Mouse (Mus musculus): ENCODE data around the gene Fam207a.

Fam207a gene

DNA sequence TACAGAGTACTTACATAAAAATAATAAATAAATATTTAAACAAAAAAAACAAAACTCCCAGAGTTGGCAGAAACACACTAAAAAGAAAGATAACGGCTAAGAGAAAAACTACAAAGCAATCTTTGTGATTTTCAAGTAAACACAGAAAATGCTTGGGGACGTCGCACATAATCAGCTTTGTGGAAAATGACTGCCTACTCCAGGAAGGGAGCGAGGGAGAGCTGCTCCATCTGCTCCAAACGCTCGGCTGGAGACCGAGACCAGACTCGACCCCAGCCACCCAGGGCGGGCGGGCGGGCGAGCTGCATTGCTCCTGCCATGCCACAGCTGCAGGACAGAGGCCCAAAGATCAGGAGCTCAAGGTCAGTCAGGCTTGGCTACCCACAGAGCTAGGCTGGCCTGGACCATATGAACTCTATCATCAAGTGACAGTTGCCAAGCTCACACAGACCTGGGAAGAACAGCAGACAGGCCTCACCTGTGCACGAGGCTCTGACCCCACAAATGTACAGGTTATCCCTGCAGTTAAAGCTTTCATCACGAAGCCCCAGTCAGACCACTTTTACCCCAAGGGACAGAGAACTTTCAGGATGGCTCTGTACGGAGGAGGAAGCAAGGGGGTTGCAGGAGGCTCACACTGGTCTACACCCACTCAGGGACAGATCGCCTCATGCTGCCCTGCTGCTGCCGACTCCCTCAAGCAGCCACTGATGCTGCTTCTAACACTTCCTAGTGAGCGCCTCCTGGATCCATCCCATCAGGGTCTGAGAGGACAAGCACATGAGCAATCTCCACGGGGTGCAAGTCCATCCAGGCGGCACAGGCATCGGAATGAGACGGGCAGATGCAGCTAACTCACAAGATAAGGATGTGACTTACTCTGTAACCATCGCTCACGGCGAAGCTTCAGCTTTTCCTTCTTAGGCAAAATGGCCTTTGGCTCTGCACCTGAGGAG lies 12.3 kb downstream of the Fam207a start:
- in situ Hi-C loops (cut with MboI, MseI) = no loop called here

DNA sequence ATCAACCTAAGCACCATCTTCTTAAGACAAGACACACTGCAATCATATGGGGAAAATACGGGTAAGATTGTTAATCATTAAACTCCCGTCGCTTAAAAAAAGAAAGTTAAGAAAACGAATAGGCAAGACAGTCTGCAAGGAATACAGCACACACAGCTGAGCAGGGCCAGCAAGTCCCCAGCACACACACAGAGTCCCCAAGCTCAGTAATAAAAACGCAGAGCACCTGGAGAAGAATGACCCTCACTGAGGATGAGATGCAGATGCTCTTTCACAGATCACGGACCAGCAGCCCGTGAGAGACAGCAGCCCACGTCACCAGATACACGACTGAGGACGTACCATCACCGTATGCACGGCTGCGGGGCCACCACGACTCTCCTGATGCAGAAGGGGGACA lies 14.9 kb downstream of the Fam207a start:
- in situ Hi-C loops (cut with MboI, MseI) = no loop called here

DNA sequence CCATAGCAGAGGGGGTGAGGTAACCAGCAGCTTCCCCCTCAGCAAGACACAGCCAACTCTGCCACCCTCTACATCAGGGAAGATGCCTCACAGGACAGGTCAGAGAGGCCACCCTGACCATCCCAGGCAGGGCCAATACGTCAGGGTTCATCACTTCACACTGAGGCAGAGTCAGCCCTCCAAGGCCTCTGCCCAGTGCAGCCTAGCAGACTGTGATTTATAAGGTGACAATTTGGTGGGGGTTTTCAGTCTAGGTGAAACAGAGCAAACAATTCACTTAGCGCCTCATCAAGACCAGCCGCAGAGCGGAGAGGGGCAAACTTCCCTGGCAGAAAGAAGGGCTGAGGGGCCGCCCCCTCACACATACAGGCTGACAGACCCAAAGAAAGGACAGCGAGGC lies 17.3 kb downstream of the Fam207a start:
- in situ Hi-C loops (cut with MboI, MseI) = no loop called here

DNA sequence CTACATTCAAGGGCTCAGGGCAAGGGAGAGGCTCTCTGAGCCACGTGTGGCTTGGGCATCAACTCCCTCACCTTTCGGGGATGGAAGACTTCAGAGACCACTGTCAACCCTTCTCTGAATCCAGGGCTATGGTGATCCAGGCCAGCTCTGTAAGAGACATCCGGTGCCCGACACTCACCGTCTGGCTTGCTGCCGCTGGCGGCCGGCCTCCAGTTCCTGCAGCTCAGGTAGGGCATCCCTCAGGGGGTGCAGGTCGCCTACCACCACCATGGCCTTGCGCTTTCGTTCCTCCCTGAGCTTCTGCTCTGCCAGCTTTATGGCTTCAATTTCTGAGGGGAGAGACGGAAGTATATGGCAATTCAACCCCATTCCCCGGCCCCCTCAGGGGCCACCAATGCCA lies 18.4 kb downstream of the Fam207a start:
- in situ Hi-C loops (cut with MboI, MseI) = no loop called here

DNA sequence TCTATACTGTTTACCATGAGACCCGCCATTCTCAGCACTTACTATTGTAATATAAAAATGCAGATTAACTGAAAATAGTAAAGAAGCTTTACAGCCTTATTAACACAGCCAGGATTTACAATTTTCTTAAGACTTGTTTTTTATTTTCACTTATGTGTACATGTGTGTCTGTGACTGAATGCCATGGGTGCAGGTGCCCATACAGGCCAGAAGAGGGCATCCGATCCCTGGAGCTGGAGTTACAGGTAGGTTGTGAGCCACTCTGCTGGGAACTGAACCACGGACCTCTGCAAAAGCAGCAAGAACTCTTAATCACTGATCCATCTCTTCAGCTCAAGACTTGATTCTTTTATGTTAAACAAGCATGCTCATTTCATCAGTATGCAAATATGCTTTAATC lies 22.7 kb downstream of the Fam207a start:
- in situ Hi-C loops (cut with MboI, MseI) = no loop called here

DNA sequence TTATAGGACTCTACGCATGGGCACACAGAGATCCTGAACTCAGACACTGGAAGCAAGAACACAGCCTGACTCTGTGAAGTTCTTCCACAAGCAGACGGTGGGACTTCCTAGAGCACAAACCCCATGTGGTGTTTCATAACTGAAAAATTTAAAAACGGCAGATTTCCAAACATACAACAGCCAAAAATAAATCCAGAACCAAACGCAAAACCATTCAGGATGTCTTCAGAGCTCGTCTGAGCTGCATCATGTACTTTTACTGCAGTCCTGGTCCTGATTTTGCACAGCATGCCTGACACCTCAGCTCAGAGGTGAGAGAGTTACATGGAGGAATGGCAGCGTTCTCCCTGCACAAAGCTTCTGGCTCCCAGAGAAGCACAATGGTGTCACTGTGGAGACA lies 24.0 kb downstream of the Fam207a start:
- in situ Hi-C loops (cut with MboI, MseI) = no loop called here

DNA sequence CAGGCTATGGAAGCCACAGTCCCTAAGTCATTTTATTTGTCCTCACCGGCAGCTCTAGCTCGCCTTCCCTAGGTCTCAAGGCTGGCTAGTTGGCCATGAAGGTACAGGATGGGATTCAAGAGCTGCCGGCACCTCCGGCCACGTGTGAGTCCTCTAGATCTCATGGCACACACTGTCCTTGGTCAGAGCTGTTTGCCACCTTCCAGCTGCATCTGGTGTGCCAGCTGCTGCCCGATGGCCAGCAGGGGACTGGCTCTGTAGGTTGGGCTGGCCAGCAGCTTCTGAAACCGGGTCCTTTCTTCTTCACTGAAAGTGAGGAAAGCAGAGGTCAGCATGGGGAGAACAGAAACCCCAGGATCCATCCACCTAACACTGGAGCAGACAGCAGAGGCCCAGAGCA lies 27.4 kb downstream of the Fam207a start:
- in situ Hi-C loops (cut with MboI, MseI) = no loop called here

DNA sequence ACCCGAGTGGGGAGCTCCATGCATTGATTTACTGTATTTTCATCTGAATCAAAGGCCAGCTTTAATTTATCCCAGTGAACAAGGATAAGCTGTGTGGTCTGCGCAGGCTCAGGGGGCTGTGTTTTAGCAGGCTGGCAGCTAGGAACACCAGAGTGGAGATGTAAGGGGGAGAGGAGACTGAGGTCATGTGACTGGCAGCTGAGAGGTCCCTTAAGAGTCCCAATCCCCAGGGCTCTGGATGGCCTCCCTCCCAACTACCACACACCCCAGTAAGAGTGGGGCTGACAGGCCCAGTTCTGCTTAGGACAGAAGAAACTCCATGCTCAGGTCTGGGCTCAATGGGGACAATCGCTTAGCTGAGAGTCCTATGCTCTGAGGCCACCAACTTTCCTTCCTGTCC lies 29.8 kb downstream of the Fam207a start:
- in situ Hi-C loops (cut with MboI, MseI) = no loop called here

DNA sequence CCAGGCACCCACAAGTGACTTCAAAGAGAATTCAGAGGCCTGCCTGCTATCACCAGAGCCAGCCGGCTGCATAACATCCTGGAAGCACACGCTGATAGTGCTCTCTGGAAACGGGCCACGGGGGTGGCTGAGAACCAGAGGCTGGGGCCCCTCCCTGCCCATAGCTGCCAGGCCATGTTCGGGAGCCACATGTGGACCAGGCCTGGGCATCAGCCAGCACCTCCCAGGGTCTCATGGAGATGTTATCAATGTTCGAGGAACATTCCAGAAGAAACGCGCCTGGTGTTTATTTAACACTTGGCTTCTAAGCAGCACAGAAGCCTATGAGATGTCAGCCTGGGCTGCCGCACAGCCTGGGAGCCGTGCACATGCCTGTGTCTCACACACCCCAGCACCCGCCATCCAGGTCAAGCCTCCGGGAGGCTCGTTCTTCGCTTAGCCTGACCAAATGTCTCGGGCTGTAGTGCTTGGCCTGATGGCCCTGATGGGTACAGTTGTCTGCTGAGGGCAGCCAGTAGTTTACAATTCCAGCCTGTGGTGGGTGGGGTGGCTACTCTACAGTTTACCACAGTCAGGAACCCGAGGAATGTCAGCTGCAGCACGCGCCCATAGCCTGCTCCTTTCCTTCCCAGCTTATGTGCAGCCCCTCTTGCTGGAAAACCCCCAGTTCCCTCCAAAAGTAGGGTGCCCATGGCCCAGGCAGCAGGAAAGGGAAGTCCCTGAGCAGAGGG lies 31.2 kb downstream of the Fam207a start:
- in situ Hi-C loops (cut with MboI, MseI) = no loop called here

DNA sequence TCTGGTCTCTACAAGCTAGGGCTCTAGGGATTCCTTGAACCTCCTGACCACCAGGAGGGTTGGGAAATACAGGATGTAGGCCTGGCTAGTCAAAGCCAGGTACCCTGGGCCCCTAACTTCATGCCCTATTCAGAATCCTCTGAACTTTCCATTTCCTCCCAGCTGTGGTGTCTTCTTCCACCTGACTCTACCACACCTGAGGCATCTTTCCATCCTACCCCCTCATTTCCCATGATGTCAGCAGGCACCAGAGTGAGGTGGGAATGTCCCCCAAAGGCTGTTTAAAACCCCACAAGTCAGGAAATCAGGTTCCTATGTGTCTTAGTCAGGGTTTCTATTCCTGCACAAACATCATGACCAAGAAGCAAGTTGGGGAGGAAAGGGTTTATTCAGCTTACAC lies 33.8 kb downstream of the Fam207a start:
- in situ Hi-C loops (cut with MboI, MseI) = no loop called here

DNA sequence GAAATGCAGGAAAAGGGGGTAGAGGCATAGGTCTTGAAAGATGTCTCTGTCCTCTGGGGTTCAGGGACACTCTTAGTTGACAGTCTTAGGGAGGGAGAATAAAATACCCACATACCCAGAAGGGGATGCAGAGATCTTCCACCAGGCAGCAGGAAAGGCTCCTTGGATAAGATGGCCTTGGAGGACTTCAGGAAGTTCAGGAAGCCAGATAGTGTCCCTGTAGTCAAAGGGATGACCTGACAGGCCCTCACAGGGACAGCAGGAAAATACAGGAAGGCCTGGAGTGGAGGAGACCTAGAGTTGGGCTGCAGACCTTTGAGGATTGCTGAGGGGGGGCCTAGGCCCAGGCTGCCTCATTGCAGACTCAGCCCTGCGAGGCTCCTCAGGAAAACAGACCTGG lies 35.6 kb downstream of the Fam207a start:
- in situ Hi-C loops (cut with MboI, MseI) = no loop called here

DNA sequence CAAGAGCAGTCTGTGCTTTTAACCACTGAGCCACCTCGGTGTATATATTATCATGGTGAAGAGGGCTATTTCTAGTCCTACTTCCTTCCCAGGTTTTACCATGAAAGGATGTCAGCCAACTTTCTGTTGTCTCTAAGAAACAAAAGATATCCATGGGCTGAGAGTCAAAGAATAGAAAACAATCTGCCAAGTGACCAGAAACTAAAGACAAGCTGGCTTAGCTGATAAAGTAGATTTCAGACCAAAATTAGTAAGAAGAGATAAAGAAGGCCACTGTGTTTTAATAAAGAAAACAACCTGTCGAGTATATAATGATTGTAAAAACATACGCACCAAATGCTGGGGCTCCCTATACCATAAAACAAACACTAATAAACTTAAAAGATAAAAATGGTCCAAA lies 38.7 kb downstream of the Fam207a start:
- in situ Hi-C loops (cut with MboI, MseI) = no loop called here

DNA sequence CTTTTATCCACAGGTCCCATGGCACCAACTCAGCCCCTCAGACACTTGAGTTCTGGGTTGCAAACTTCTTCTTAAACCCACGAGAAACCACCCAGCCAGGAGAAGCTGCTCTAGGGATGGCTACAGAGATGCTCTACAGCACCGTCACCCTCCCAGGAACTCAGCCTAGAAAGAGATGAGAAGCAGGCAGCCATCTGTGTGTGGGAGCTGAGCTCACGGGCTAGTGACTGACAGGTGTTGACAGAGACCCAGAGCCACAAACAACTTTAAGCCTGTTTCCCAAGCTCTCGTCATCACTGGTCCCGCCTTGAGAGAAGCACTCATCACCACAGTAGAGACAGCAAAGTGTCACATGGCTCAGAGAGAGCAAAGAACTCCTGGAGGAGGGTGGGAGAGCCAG lies 43.4 kb downstream of the Fam207a start:
- in situ Hi-C loops (cut with MboI, MseI) = loop anchor here (25.0 kb wide), 1 partner anchor 885 kb away; the partner anchor contains the start of gene Ftcd

DNA sequence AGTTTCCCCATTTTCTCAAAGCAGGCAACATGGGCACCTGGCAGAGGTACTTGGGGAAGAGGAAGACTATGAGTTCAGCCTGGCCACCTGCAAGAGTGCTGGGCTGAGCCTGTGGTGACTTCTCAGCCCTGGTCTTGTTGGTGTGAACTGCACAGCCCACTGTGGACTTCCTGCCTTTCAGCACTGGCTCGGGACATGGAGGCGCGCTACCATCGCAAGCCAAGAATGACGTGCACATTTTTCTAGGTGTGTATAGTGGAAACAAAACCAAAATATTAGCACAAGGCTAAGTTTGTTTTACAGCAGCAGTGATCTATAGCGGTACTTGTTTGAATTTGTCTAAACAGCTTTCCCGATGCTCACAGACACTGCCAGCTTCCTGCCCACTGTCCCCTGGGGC lies 44.1 kb downstream of the Fam207a start:
- in situ Hi-C loops (cut with MboI, MseI) = loop anchor here (25.0 kb wide), 1 partner anchor 884 kb away; the partner anchor contains the start of gene Ftcd

DNA sequence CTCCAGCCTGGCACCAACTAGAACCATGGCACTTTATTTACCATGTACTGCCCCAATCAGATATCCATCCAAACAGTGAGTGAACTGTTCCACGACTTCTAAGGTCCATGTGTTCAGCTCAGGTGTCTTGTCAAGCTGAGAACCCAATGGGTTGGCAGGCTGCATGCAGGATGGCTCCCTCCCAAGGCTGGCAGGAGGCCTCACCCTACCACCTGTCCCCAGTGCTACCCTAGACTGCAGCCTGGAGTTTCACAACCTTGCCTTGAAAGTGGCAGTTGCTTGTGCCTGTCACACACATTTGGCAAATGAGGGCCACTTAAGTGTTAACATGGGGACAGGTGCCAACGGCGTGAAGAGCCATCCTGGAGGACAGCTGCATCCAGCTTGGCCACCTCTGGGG lies 44.8 kb downstream of the Fam207a start:
- in situ Hi-C loops (cut with MboI, MseI) = loop anchor here (25.0 kb wide), 1 partner anchor 883 kb away; the partner anchor contains the start of gene Ftcd

DNA sequence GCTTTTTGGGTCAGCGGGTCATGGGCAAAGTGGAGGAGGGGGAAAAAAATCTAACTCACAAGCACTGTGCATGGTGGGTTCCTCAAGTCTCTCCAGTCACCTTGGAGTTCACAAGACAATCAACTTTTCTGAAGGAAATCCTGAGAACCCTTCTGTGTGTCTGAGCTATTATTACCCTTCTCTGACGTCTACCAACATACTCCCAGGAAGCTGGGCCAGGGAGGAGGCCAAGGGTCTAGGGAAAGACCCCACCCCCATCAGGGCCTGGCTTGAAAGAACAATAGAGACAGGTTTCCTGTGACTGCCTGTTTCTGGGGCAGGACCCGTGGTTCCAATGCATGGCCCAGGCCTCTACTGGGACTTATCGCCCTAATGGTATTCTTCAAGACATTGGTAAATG lies 46.9 kb downstream of the Fam207a start:
- in situ Hi-C loops (cut with MboI, MseI) = loop anchor here (25.0 kb wide), 1 partner anchor 881 kb away; the partner anchor contains the start of gene Ftcd

DNA sequence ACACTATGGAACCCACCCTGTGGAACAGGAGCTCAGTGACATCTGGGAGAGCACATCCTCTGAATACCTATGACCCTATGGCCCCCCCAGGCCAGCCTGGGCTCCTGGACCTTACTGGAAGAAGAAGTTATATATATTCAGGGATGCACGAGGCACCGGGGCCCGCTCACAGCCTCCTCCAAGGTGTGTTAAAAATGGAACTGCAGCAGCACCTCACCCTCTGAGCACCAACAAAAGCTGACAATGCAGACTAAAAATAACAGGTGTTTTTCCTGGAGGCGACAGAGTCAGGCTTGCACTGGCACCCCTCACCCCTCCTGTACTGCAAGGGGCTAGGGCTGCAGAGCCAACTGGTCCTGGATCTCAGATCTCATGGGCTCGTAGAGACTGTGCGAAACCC lies 48.2 kb downstream of the Fam207a start:
- in situ Hi-C loops (cut with MboI, MseI) = loop anchor here (25.0 kb wide), 1 partner anchor 880 kb away; the partner anchor contains the start of gene Ftcd

DNA sequence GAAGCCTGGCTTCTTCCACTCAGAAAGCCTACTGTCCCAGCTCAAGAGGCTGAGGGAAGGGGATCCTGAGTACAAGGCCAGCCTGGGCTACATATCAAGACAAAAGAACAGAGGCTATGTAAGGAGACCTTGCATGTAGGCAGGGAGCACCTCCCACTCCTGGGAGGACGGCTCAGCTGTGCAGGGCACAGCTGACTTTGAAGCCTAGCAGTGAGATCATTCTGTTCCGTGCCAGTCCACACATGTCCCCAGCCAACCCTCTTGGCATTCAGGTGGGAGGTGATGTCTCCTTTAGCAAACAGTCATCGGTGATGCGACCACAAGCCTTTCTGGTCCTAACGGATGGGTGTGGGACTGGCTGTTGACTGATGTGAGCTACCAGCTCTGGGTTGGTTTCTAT lies 49.7 kb downstream of the Fam207a start:
- in situ Hi-C loops (cut with MboI, MseI) = loop anchor here (25.0 kb wide), 1 partner anchor 879 kb away; the partner anchor contains the start of gene Ftcd

DNA sequence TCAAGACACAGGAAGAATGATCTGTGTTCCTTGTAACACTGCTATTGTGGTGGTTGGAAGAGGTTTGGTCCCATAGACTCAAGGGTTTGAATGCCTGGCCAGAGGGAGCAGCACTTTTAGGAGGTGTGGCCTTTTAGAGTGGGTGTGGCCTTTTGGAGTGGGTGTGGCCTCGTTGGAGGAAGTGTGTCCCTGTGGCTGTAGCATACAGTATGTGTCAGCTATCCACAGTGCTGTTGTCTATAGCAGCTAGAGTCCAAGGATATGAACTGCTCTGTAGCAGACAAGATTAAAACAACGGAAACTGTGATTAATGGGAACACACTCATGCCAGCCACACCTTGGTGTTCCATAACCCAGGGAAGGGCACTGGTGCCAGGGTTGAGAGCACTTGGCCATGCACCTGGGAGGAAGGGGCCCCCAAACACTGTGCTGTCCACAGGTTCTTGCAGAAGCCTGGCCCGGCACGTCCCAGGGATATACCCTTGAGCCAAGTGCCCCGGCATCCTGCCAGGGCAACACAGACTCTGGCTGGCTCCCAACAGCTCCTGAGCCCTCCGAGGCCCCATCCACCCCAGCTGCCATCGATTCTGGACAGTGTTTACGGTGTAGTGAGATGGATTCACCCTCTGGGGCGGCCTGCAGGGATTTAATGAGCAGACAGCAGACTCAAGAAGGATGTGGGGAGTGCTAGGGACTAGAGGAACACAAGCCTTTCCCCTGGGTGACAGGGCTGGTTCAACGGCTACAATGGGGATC lies 51.2 kb downstream of the Fam207a start:
- in situ Hi-C loops (cut with MboI, MseI) = loop anchor here (25.0 kb wide), 1 partner anchor 877 kb away; the partner anchor contains the start of gene Ftcd

DNA sequence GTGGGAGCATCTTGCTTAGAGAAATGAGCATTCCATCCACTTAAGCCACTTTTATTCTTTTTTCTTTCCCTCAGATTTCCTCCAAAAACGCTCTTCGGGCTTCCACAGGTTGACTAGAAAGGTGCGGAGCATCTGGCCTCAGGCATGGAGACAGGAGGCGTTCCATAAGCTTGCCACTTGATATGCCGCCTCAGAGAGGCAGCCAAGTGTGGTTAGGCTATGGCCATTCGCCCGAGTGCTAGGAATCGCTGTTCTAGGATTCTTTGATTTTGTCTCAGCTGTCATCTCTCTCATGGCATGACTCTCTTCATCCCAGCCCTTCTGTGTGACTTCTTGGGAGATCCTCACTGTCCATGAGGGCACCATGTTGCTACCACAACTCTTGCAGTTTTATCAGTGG lies 54.4 kb downstream of the Fam207a start:
- in situ Hi-C loops (cut with MboI, MseI) = loop anchor here (25.0 kb wide), 1 partner anchor 874 kb away; the partner anchor contains the start of gene Ftcd

DNA sequence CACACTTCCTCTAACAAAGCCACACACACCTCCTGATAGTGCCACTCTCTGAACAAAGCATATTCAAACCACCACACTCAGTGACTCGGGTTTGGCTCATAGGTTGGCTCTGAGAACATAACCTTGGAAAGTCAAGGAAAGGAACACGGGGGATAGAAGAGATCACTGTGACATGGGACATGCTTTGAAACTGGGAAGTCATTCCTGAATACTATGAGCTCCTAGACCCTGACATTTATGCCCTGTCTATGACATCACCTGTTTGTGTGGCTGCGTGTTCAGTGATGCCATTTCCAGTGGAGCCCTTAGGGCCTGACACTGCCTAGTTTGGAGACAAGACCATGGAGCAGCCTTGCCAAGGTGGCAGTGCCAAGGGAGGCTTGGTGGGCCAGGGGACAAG lies 57.9 kb downstream of the Fam207a start:
- in situ Hi-C loops (cut with MboI, MseI) = loop anchor here (25.0 kb wide), 1 partner anchor 870 kb away; the partner anchor contains the start of gene Ftcd

Data from T-helper 2 cell (primary cell).